Mouse (Mus musculus): ENCODE results near the gene 2210016F16Rik. TPM values are rescaled to one million over a fixed set of nuclear protein-coding genes. Genes with fewer than 3 reads are reported as not detected.

The 2210016F16Rik gene
- total and polyA plus RNA-seq, 3 experiments: 0.51 to 5.3 TPM; not detected in 1

- TF ChIP-seq EP300 (IDR thresholded peaks at IDR 0.05; ENCODE audit: low read length) (no peak), E2F4 (IDR thresholded peaks at IDR 0.05; ENCODE audit: insufficient replicate concordance, low read depth, low read length) (no peak), TBP (conservative IDR thresholded peaks at IDR 0.05; ENCODE audit: low read depth, low read length) (no peak), POLR2A (IDR thresholded peaks at IDR 0.05; ENCODE audit: low read depth, low read length) (no peak), USF1 (IDR thresholded peaks at IDR 0.05; ENCODE audit: low read depth, low read length) (no peak), IRF4 (IDR thresholded peaks at IDR 0.05; ENCODE audit: low read depth, low read length) (no peak), MXI1 (IDR thresholded peaks at IDR 0.05; ENCODE audit: low read depth, low read length) (no peak), UBTF (IDR thresholded peaks at IDR 0.05; ENCODE audit: low read depth, low read length) (no peak), NRF1 (IDR thresholded peaks at IDR 0.05; ENCODE audit: low read depth, low read length) (no peak)
- H3K27ac ChIP-seq (ENCODE audit: insufficient read depth, low read depth): no peak overlapping the region
- in situ Hi-C loops (cut with MboI; ENCODE audit: low pct_ligation_motif_present, low pct_unique_long_range_greater_than_20kb, low sequenced_read_pairs): no loop called here
Measured at GRCm38 (mm10) chr13:58344505-58344904, 40.5 kb downstream of the 2210016F16Rik start.

GRCm38 (mm10) chr13:58337456-58337855 is 47.6 kb downstream of the 2210016F16Rik start:
- no peaks in the 10 kb centered on the region for H3K27me3 ChIP-seq (replicated peaks)
- no peaks in the 10 kb centered on the region for H3K4me1 ChIP-seq (ENCODE audit: control insufficient read depth in 1 of 2, insufficient read depth in 2 of 2)
- in situ Hi-C loops (cut with MboI; ENCODE audit: low pct_ligation_motif_present, low pct_unique_long_range_greater_than_20kb, low sequenced_read_pairs): no loop called here
- no peak overlapping the region for H3K4me3 ChIP-seq (replicated peaks in 1 of 3; ENCODE audit: low read depth in 2 of 3, low read length in 2 of 3, poor library complexity in 1 of 3)
- no peak overlapping the region for H3K27ac ChIP-seq (ENCODE audit: insufficient read depth, low read depth)
- TF ChIP-seq MAX (IDR thresholded peaks at IDR 0.05; ENCODE audit: low read length): no peak
- no peak for TF ChIP-seq POLR2AphosphoS2 (IDR thresholded peaks at IDR 0.05; ENCODE audit: low read depth, low read length)
- TF ChIP-seq RCOR1 (conservative IDR thresholded peaks at IDR 0.05; ENCODE audit: low read depth, low read length): no peak
- TF ChIP-seq ZC3H11A (IDR thresholded peaks at IDR 0.05; ENCODE audit: low read depth, low read length): no peak
- no peak for TF ChIP-seq USF1 (IDR thresholded peaks at IDR 0.05; ENCODE audit: low read depth, low read length)
- no peak for TF ChIP-seq MAZ (IDR thresholded peaks at IDR 0.05; ENCODE audit: low read depth, low read length)
- no peak for TF ChIP-seq CTCF (conservative IDR thresholded peaks at IDR 0.05 in 1 of 2, IDR thresholded peaks at IDR 0.05 in 1 of 2; ENCODE audit: low read depth in 2 of 2, low read length in 2 of 2)
- TF ChIP-seq EP300 (IDR thresholded peaks at IDR 0.05; ENCODE audit: low read length): no peak
- TF ChIP-seq NRF1 (IDR thresholded peaks at IDR 0.05; ENCODE audit: low read depth, low read length): no peak
- TF ChIP-seq SIN3A (IDR thresholded peaks at IDR 0.05; ENCODE audit: low read length): no peak
- no peak for TF ChIP-seq ZMIZ1 (IDR thresholded peaks at IDR 0.05; ENCODE audit: low read depth, low read length)
- no peak for TF ChIP-seq GABPA (IDR thresholded peaks at IDR 0.05; ENCODE audit: insufficient replicate concordance, low read depth, low read length)
- no peaks in the 10 kb centered on the region for H3K79me2 ChIP-seq (replicated peaks; ENCODE audit: control insufficient read depth, extremely low read depth, insufficient read depth, poor library complexity, severe bottlenecking)
- no peak overlapping the region for H3K9ac ChIP-seq (ENCODE audit: insufficient read depth, low read depth)
- dilution Hi-C loops (cut with MboI; ENCODE audit: extremely low pct_ligation_motif_present, extremely low pct_unique_long_range_greater_than_20kb, low sequenced_read_pairs): no loop called here
- no peak overlapping the region for H3K4me2 ChIP-seq (ENCODE audit: insufficient read depth, low read depth, poor library complexity, severe bottlenecking)
- no peaks in the 10 kb centered on the region for H3K36me3 ChIP-seq (replicated peaks in 1 of 2; ENCODE audit: control insufficient read depth in 1 of 2, insufficient read depth in 1 of 2, low read length in 1 of 2)
- no peak for DNase-seq (ENCODE audit: extremely low read depth)
- H3K9me3 ChIP-seq (replicated peaks; ENCODE audit: low read length): no peaks in the 10 kb centered on the region

More at GRCm38 (mm10) chr13:58344505-58344904, 40.5 kb downstream of the 2210016F16Rik start:
- Histone ChIP-seq H3K79me2 (replicated peaks; ENCODE audit: control insufficient read depth, extremely low read depth, insufficient read depth, poor library complexity, severe bottlenecking) (no peaks in the 10 kb centered on the region), H3K36me3 (replicated peaks in 1 of 2; ENCODE audit: control insufficient read depth in 1 of 2, insufficient read depth in 1 of 2, low read length in 1 of 2) (no peaks in the 10 kb centered on the region), H3K9me3 (replicated peaks; ENCODE audit: low read length) (no peaks in the 10 kb centered on the region), H3K4me1 (ENCODE audit: control insufficient read depth in 1 of 2, insufficient read depth in 2 of 2) (no peaks in the 10 kb centered on the region), H3K27me3 (replicated peaks) (no peaks in the 10 kb centered on the region), H3K4me2 (ENCODE audit: insufficient read depth, low read depth, poor library complexity, severe bottlenecking) (no peak overlapping the region), H3K4me3 (replicated peaks in 1 of 3; ENCODE audit: low read depth in 2 of 3, low read length in 2 of 3, poor library complexity in 1 of 3) (no peak overlapping the region), H3K9ac (ENCODE audit: insufficient read depth, low read depth) (no peak overlapping the region)
- dilution Hi-C loops (cut with MboI; ENCODE audit: extremely low pct_ligation_motif_present, extremely low pct_unique_long_range_greater_than_20kb, low sequenced_read_pairs): no loop called here
- DNase-seq (ENCODE audit: extremely low read depth): no peak
